Mouse (Mus musculus): ENCODE results near the gene Pla2g6. TPM values are rescaled to one million over a fixed set of nuclear protein-coding genes. Genes with fewer than 3 reads are reported as not detected.

The Pla2g6 gene
- 1.3 and 2.7 TPM in 2 replicates for total RNA-seq (2015)
- 1.4 TPM in 2 replicates for total RNA-seq (2017)

GRCm38 (mm10) chr15:79328058-79328938, at the start of gene Pla2g6:
Gene Pla2g6, minus strand, starts transcription at chr15:79328390.
- peak; percentile 91 for ATAC-seq (ENCODE audit: poor library complexity, severe bottlenecking)

DNA sequence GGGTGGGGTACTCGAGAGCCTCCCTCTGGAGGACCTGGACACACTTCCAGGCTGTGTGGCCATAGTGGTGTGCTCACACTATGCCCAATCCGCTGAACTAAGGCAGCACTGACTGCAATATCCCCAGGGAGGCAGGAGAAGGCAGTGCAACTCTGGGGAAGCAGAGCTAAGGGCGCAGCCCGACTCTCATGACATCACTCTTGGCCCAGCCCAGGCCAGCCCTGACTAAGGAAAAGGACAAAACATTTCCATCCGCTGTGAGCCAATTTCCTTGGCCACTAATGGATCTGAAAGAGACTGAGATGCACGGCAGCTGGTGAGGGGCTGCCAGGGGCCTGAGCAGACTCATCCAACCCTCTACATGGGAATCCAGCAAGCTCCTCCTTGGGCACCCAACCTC, 49.5 kb upstream of the Pla2g6 start:
- no peak for ATAC-seq (ENCODE audit: poor library complexity, severe bottlenecking)

DNA sequence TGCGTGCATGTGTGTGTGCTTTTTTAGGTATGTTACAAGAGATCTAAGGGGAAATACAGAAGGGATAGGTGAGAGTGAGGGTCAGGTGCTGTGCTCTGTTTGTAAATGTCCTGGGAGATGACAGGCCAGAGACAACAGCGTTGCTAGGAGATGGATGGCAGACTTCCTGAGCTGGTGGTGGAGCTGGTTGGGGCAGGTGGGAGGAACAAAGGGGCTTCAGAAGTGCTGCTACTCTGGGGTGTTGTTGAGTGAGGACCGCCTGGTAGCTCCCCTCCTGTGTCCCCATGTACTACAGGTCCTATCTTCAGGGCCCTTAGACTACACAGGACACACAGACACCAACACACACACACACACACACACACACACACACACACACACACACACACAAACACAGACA, 46.6 kb upstream of the Pla2g6 start:
- no peak for ATAC-seq (ENCODE audit: poor library complexity, severe bottlenecking)

DNA sequence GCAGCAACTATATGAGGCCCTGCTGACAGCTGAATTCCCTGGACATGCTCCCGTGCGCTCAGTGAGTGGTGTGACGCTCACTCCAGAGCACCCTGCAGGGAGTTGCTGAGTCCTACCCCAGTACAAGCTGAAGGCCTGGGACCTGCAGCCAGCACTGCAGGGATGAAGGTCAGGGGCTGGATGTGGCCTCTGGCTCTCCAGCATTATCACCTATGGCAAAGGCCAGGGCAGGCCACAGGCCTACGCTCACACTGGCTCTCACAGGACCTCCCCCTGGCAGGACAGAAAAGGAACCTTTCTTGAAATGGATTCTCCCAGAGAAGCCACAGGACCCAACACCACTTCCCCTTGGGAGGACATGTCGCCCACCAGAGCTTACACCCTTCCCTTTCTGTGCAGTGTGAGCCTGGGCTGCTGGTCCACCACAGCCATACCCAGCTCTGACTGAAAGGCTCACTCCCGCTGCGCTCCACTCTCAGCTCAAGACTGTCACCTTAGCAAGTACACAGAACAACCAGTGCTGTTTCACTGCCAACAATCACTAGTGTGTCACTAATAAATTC, 42.2 kb upstream of the Pla2g6 start:
- no peak for ATAC-seq (ENCODE audit: poor library complexity, severe bottlenecking)

DNA sequence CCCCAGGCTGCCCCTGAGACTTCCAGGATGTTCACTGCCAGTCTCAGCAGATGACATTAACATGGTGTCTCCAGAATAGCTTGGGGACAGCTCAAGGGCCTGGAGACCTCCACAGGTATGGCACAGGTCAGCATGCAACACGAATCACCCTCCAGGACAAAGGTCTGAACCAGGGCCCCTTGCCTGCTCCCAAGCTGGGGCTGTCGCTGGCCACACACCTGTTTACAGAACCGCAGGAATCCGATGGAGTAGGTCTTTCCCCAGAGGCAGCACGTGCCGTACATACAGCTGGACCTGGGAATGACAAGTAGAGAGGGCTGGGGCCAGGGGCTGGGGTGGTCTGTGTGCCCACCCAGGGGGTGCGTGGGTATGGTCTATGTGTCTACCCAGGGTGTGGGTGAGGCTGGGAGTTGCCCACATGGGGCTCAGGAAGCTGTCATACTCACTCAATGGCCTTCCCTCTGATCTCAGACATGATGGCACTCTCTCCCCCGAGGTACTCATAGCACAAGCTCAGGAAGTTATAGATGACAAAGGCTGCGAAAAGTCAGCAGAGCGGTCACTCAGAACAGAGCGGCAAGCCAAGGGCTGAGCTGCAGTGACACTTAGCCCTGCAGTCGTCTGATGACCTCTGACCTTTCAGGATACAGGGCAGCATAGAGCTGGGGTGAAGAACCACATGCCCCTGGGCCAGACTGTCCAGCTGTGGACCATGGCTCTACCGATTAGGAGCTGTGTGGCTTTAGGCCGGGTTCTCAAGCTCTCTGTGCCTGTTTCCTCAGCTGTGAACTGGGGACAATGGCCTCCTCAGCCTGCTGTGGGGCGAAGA, 41.5 kb upstream of the Pla2g6 start:
- no peak for ATAC-seq (ENCODE audit: poor library complexity, severe bottlenecking)

- ATAC-seq (ENCODE audit: poor library complexity, severe bottlenecking), result no peak
These were observed 40.8 kb upstream of the Pla2g6 start for GRCm38 (mm10) chr15:79368861-79369440.

- ATAC-seq (ENCODE audit: poor library complexity, severe bottlenecking), result no peak
These were observed 40.2 kb upstream of the Pla2g6 start for GRCm38 (mm10) chr15:79368313-79368811.

- ATAC-seq (ENCODE audit: poor library complexity, severe bottlenecking), result no peak
These were observed 38.2 kb upstream of the Pla2g6 start for GRCm38 (mm10) chr15:79366402-79366801.

DNA sequence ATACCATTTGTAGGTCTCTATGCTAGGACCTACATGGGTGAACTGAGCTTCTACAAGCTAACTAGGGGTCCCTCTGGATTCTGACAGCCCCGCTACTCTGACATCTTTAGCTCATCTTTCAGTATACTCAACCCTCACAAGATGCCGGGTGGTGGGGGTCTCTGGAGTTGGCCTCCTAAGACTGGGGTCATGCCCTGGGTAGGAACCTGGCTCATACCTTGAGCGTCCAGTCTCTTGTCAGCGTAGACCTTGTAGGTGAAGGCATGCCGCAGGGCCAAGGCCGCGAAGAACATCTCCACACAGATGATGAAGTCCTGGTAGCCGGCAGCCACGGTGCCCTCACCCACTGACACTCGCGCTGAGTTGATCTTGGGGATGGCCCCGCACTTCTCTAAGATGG, 36.9 kb upstream of the Pla2g6 start:
- no peak for ATAC-seq (ENCODE audit: poor library complexity, severe bottlenecking)

DNA sequence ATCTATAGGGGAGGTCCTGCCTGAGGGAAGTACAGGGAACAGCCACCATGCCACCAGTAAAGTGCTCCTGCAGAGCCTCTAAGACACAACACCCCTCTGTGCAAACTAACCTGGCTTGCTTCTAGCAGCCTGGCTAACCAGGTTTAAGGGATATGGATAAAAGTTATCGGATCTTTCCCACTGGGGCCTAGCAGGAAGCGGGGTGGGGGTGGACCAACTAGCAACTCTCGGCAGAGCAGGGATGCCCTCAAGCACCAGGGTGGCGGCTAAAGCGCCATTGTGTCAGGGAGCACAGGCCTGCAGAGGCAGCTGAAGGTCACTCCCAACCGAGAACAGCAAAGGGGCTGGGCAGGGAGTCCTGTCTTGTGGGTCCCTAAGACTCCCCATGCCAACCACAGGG, 35.9 kb upstream of the Pla2g6 start:
- no peak for ATAC-seq (ENCODE audit: poor library complexity, severe bottlenecking)

GRCm38 (mm10) chr15:79361023-79361422, 32.8 kb upstream of the Pla2g6 start:
- ATAC-seq (ENCODE audit: poor library complexity, severe bottlenecking), result no peak

DNA sequence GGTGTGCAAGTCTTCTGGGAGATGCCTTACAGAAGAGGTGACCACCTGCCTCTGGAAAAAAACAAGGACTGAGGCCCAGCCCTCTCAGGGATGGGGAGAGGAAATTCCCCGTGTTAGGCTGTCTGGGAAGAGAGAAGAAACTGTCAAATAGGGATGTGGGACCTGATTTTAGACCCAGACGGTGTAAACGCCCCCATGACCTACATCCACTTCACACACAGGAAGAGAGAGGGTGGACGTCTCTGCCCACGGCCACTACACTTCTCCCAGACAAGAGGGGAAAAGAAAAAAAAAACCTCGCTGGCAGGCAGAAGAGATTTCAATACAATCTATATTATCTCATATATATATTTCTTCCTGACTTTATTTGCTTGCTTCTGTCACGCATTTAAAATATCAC, 32.2 kb upstream of the Pla2g6 start:
- ATAC-seq (ENCODE audit: poor library complexity, severe bottlenecking), result no peak

GRCm38 (mm10) chr15:79359954-79360353, 31.8 kb upstream of the Pla2g6 start:
- ATAC-seq (ENCODE audit: poor library complexity, severe bottlenecking), result no peak

DNA sequence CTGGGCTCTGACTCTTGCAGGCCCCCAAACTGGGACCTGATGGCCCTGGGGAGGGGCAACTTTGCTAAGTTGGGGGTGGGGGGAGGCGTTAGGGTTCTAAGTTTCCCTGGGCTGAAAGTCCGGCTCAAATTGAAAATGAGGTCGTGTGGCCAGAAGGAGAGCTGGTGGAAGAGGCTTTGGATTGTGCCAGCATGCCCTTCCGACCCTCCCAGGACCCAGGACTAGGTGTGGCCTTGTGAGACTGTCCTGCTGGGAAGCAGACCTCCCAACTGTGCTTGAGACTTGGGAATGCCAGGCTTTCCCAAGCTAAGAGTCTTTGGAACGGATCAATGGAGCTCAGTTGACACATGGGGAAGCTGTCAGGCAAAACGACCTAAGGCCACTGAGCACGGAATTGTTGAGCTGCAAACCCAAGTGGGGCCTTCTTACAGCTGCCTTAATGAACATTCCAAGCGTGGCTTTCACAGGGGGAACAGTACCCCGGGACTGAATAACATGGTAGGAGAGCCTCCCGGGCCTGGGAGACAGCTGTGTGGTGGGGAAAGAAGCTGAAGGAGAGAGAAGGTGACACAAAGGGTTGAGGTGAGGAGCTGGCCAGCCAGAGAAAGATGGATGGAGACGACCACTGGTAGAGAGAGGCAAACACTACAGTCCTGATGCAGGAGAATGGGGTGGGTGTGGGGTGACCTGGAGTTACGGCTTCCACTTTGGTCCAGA, 29.9 kb upstream of the Pla2g6 start:
- ATAC-seq (ENCODE audit: poor library complexity, severe bottlenecking), result no peak

- peak; percentile 80 for ATAC-seq (ENCODE audit: poor library complexity, severe bottlenecking)
These were observed 29.1 kb upstream of the Pla2g6 start for GRCm38 (mm10) chr15:79357036-79357911.

- ATAC-seq (ENCODE audit: poor library complexity, severe bottlenecking), result no peak
These were observed 28.3 kb upstream of the Pla2g6 start for GRCm38 (mm10) chr15:79356481-79356880.

GRCm38 (mm10) chr15:79354619-79355018, 26.4 kb upstream of the Pla2g6 start:
- no peak for ATAC-seq (ENCODE audit: poor library complexity, severe bottlenecking)

GRCm38 (mm10) chr15:79353690-79354305, 25.6 kb upstream of the Pla2g6 start:
- no peak for ATAC-seq (ENCODE audit: poor library complexity, severe bottlenecking)

DNA sequence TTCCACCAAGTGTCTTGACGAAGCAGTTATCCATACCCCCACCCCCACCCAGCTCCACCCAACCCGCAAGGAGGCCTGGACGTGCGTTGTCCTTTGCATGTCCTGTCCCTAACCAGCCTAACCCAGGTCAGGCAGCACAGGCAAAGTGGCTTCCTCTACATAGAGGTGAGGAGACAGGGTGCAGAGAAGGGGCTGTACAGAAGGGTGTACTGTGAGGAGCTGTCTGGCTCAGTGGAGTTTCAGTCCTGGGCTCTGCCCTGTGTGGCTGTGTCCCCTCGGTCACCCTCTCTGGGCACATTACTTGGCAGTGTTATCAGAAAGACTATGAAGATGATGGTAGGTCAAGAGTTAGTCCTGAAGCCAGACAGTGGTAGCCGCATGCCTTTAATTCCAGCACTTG, 24.3 kb upstream of the Pla2g6 start:
- ATAC-seq (ENCODE audit: poor library complexity, severe bottlenecking), result no peak
